Mouse (Mus musculus) ovary, postnatal 14 days (tissue): Measurements from ENCODE around the gene Acsl1.

Experiments
- DNase-seq: peaks from one replicate; pipeline ENCODE4 v3.0.0; 2022; ENCODE audit warnings: low spot score

Acsl1 gene

GRCm38 (mm10) chr8:46475942-46476341 lies 5.1 kb downstream of the Acsl1 start:
- no peak for DNase-seq

DNA sequence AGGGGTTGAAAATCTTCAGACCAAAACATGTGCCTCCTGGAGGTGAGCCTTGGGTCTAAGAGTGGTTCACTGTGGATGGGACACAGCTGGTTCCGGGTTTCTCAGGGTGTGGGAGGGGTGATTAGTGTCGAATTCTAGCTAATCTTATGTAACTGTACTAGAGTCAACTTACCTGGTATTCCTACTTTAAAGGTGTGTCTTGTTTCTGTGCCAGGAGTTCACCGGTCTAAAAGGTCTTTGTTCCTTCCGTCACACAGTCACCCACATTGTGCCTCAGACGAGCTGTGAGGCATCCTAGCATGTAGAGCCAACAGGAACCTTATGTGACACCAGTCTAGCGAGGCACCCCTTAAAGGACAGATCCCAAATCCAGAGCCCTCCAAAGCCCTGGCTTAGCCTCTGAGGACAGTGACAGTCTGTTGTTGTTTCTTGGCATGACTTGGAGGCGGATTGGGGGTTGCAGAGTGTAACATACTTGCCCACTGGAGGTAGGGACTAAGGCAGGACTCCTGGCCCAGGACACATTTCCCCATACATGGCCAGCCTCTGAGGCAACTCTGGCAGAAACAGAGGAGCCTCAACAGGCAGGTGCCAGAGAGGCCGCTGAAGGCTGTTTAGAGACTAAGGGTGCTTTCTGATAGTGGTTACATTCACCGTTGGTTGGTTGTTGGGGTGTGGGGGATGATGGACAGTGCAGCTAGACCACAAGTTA lies 7.1 kb downstream of the Acsl1 start:
- DNase-seq, result no peak

GRCm38 (mm10) chr8:46478783-46479182 lies 7.9 kb downstream of the Acsl1 start:
- DNase-seq, result no peak

DNA sequence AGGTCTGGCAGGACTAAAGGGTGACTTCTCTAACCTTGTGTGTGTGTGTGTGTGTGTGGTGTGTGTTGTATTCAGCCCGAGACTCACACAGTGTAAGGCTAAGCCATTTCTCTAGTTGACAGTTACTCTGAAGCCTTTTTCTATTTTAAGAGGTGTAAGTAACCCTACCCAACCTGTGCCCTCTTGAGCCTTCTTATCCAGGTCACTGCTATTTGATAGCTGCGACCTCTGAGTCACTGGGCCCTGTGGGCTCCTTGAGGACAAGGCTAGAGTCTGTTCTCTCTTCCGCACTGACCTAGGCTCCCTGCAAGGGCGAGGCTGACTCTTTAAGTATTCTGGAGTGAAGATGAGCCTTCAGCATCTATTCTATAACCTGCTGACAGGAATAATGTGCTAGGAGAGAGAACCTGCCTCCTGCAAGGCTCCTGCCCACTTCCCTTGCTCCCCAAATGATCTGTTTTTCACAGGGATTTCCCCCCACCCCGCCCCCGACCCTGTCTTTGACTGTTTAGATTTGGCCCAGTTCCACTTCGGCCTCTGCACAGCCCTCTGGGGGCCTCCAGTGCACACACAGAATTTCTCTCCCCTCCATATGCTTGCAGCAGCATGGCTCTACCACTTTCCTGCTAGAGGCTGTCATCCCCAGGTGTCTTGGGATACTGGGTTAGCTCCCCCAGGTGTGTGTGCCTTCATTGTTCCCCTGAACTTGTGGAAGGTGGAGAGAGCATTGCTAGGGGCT lies 9.1 kb downstream of the Acsl1 start:
- DNase-seq, result no peak

- DNase-seq, result no peak
These were observed 9.7 kb downstream of the Acsl1 start for GRCm38 (mm10) chr8:46480533-46480900.

- DNase-seq, result no peak
These were observed 11.9 kb downstream of the Acsl1 start for GRCm38 (mm10) chr8:46482771-46483170.

DNA sequence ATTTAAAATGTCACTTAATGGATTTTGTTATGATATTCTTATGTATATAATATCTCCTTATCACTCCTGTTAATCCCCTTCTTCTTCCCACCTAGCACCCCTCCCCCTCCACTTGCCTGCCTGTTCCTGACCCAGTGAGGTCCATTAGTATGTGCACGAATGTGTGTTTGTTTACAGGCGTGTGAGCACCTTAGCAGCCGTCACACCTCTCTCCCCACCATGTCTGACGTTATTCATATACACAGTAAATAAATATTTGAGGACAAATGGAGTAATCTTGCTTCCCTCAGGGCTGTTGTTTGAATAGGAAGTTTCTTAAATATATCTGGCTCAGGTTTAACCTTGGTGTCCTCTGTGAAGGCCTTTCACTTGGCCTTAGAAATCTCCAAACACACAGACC lies 12.4 kb downstream of the Acsl1 start:
- no peak for DNase-seq

- DNase-seq, result no peak
These were observed 13.2 kb downstream of the Acsl1 start for GRCm38 (mm10) chr8:46484077-46484476.

DNA sequence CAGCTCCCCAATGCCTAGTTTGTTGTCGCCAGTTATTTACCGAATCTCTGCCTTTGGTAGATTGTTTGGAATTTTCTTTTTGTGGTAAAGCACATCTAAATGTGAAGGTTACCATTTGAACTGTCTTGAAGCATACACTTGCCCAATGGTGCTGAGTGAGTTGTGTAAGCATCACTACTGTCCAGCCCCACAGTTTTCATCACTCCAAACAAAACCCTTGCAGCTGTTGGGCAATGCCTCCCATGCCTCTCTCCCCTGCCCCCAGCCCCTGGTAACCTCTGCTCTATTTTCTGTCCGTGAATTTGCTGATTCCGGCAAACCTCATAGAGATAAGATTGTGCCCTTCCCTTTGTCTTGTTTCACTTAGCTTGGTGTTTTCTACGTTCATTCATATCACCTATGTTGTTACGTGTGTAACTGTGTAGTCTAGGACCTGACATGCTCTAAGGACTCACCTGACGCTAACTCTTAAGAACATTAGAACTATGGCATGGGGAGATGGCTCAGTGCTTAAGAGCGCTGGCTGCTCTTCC lies 14.2 kb downstream of the Acsl1 start:
- DNase-seq, result no peak

GRCm38 (mm10) chr8:46488085-46488561 lies 17.3 kb downstream of the Acsl1 start:
- no peak for DNase-seq

- no peak for DNase-seq
These were observed 18.4 kb downstream of the Acsl1 start for GRCm38 (mm10) chr8:46489196-46489595.

GRCm38 (mm10) chr8:46490250-46490649 lies 19.4 kb downstream of the Acsl1 start:
- no peak for DNase-seq

DNA sequence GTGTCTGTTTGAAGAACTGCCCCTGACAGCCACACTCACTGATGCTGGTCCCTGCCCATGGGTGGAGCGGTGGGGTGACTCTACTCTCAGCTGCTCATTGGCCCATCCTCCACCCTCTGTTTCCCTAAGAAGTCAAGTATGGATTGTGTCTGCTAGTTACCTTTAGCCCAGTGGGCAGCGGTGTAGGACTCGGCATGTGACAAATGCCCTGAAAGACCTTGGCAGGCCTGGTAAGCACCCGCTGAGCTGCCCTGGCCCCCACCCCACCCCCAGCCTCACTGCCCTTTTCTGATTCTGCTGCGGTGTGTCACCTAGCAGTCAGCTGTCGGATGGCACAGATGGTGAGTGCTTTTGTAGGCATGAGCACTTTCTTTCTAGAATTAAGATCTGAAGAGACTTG lies 20.0 kb downstream of the Acsl1 start:
- DNase-seq, result no peak

GRCm38 (mm10) chr8:46493495-46494170 lies 22.8 kb downstream of the Acsl1 start:
- DNase-seq, result no peak

- DNase-seq, result no peak
These were observed 26.0 kb downstream of the Acsl1 start for GRCm38 (mm10) chr8:46496852-46497251.

GRCm38 (mm10) chr8:46497314-46498011 lies 26.6 kb downstream of the Acsl1 start:
- DNase-seq, result no peak

GRCm38 (mm10) chr8:46499376-46500061 lies 28.7 kb downstream of the Acsl1 start:
- DNase-seq, result no peak

DNA sequence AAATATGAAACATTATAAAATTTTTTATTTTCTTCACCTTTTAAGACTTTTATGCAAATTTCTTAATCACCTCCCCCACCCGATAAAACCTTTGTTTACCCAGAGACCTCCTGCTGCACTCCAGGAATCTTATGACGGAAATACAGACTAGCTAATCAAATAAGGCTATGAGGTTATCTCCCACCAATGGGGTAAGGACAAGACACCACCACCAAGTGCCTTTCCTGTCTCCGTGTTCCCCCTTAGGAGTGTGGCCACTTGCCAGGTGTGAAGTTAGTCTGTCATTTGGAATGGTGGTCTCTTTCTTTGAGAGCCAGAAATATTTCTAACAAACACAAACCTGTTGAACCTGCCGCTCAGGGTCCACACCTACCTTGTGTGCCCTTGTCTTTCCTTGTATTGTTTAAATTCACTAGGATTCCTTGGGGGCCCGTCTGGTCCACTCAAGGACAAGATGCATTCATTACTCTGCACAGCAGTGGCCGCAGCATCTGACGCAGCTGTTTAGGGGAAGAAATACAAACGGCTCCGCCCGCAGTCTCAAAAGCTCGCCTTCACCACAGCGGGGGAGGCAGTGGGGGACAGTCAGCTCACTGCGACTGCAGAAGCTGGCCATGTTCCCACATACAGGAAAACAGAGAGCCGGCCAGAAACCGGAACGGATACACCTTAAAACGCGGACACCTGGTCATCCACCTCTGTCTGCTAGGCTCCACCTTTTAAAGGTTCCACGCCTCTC lies 31.7 kb downstream of the Acsl1 start:
- DNase-seq, result no peak

DNA sequence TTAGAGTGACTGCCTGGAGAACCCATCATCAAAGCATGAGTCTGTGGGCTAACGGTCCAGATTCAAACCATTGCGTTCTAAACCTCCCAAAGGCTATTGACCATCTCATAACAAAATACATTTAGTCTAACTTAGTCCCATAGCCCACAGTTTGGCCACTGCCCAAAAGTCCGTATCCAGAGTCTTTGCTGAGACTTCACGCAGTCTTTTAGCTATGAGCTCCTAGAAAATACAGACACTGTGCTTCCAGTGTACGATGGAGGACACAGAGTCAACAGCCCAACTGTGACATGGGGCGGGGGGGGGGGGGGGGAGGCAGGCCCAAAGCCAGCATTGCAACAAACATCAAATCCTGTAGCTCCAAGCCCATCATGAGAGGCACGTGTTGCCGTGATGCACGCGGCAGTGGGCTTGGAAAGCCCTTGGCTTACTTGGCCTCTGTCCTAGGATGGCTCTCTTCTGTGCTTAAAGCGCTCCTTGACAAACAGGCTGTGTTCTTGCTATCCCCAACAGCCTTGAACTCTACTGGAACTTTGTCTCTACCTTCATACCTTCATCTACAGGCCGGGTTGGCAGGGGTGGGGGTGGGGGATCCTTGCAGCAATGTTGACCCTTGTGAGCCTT lies 32.3 kb downstream of the Acsl1 start:
- no peak for DNase-seq

DNA sequence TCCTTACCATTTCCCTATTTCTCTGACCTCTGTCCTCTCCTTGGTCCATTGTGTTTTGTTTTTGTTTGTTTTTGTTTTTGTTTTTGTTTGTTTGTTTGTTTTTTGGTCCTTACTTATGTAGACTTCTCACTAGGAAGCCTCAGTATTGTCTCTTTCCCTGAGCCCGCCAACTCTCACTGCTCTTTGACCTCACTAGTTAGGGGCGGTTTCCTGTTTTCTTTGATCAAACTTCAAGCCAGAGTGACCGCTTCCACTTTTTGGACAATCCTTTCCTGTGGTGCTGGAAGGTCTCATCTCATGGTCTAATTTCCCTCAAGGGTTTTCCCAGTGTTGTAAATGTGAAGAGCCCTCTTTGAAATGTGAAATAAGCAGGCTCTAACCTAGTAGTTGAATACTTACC lies 33.4 kb downstream of the Acsl1 start:
- DNase-seq, result no peak
